Mouse (Mus musculus) forebrain, embryonic 12.5 days (tissue): ENCODE data around the gene Prr23a1. TPM values are rescaled to one million over a fixed set of nuclear protein-coding genes. Genes with fewer than 3 reads are reported as not detected.

Experiments used
- ATAC-seq: fragments of 200-750 bp; cut with Nextera tagmentation; 2 replicates; pipeline ENCODE4 v1.8.0; 2017; ENCODE audit warnings: moderate TSS enrichment; ENCODE audit not compliant: low FRiP score
- H3K27ac ChIP-seq: fragments of 300-500 bp; sonication (generic); 2 replicates; pipeline ENCODE4 v1.5.1; 2016; ENCODE audit warnings: mild to moderate bottlenecking
- H3K27me3 ChIP-seq: fragments of 300-500 bp; sonication (generic); 2 replicates; pipeline ENCODE4 v1.6.1; 2016; ENCODE audit warnings: mild to moderate bottlenecking
- H3K36me3 ChIP-seq: fragments of 300-500 bp; sonication (generic); replicated peaks from 2 replicates; pipeline ENCODE4 v1.6.1; 2016; ENCODE audit warnings: mild to moderate bottlenecking
- H3K4me1 ChIP-seq: fragments of 300-500 bp; sonication (generic); 2 replicates; pipeline ENCODE4 v1.6.1; 2016
- H3K4me2 ChIP-seq: fragments of 300-500 bp; sonication (generic); 2 replicates; pipeline ENCODE4 v1.6.1; 2016; ENCODE audit warnings: mild to moderate bottlenecking, moderate library complexity
- H3K4me3 ChIP-seq: fragments of 300-500 bp; sonication (generic); replicated peaks from 2 replicates; pipeline ENCODE4 v1.5.1; 2016; ENCODE audit warnings: mild to moderate bottlenecking
- H3K9ac ChIP-seq: fragments of 300-500 bp; sonication (generic); 2 replicates; pipeline ENCODE4 v1.6.1; 2016; ENCODE audit warnings: mild to moderate bottlenecking
- H3K9me3 ChIP-seq: fragments of 300-500 bp; sonication (generic); 2 replicates; pipeline ENCODE4 v1.6.1; 2016
- WGBS: fragments of 180-500 bp; shearing (Covaris S2); methylation state at CpG from one replicate; pipeline ENCODE4 v1.1.7; 2016; 5-methylcytosine and 5-hydroxymethylcytosine counted together
- polyA plus RNA-seq: library from polyadenylated mRNA; unstranded; fragments of >200 nt; fragmentation: Nextera tagmentation; extraction: Ambion mirVana; gene quantifications from 2 replicates; pipeline ENCODE4 v1.2.1, GENCODE M21; 2016

Gene Prr23a1
- polyA plus RNA-seq, 1 experiment from 2014 or later = 0.22 TPM

DNA sequence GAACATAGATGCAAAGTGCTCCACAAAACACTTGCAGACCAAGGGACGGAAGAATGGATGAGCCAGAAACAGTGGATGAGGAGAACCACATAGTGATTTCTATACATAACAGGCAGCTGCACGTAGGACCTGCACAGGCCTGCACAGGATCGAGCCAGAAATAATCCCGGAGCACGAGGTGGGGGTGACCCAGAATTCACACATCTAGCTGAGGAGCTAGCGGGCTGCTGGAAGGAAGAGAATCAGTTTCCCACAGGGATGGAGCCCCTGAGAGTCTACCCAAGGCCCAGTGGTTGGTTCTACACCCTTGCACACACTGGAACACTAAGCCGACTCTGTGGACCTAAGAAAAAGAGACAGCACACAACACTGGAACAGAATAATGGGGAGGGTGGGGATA lies 18.5 kb upstream of the Prr23a1 start:
- 87% methylated on average over 7 of the region's 7 CpGs for WGBS
- Histone ChIP-seq H3K27me3 (no peaks in the 10 kb centered on the region), H3K36me3 (no peaks in the 10 kb centered on the region), H3K4me1 (no peaks in the 10 kb centered on the region), H3K4me2 (no peak overlapping the region), H3K27ac (no peak overlapping the region), H3K9ac (no peak overlapping the region), H3K4me3 (no peak overlapping the region), H3K9me3 (no peaks in the 10 kb centered on the region)
- ATAC-seq = no peak

DNA sequence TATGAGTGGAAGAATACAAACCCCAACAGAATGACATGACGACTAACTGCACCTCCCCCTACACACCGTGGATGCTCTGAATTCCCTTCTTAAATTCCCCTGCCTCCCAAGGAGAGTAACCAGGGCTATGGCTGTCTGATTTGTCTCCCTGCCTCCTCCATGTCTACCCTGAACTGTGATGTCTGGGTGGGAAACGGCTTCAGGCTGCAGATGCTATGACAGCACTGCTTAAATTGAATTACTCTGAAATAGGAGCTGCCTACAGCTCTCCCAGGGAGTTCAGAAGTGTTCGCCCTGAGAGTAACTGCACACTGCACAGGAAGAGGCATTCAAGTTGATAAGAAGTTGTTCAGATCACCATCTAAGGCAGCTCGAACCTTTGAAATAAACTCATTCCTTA lies 12.8 kb upstream of the Prr23a1 start:
- no peaks in the 10 kb centered on the region for H3K4me1 ChIP-seq
- no peaks in the 10 kb centered on the region for H3K27me3 ChIP-seq
- ATAC-seq = no peak
- WGBS = 71% methylated on average over 5 of the region's 5 CpGs
- no peak overlapping the region for H3K4me3 ChIP-seq
- H3K9ac ChIP-seq = no peak overlapping the region
- no peaks in the 10 kb centered on the region for H3K9me3 ChIP-seq
- H3K36me3 ChIP-seq = no peaks in the 10 kb centered on the region
- H3K27ac ChIP-seq = no peak overlapping the region
- H3K4me2 ChIP-seq = no peak overlapping the region

DNA sequence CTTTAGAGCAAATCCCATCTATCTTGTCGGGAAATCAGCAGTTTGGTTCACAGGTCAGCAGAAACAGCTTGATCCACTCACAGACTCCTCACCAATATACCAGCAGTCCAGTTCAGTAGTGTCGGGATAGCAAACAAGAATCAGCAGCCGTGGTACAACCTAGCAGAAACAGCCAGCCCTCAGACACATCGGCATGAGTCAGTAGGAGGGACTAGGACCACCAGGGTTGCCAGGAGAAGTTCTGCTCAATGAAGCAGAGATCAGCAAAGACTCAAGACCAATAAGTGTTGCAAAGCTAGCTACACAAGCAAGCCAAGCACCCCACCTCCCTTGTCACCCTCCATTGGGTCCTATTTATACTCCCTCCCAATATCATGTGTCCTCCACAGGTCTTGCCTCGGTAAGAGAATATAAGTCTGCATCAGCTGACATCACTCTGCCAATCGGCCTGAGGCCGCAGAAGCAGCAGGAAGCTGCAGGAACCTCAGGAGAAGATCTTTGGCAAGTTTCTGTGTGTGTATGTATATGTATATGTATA lies 4.7 kb upstream of the Prr23a1 start:
- Histone ChIP-seq H3K4me3 (no peak overlapping the region), H3K9me3 (0 out of 2 replicates have a peak, but pooled peaks cover 3% of the 10 kb centered on the region), H3K9ac (no peak overlapping the region), H3K4me1 (no peaks in the 10 kb centered on the region), H3K27me3 (no peaks in the 10 kb centered on the region; the same call in 1 of the 2 replicates), H3K27ac (no peak overlapping the region), H3K4me2 (no peak overlapping the region), H3K36me3 (no peaks in the 10 kb centered on the region)
- 81% methylated on average over 7 of the region's 7 CpGs for WGBS
- ATAC-seq = no peak

DNA sequence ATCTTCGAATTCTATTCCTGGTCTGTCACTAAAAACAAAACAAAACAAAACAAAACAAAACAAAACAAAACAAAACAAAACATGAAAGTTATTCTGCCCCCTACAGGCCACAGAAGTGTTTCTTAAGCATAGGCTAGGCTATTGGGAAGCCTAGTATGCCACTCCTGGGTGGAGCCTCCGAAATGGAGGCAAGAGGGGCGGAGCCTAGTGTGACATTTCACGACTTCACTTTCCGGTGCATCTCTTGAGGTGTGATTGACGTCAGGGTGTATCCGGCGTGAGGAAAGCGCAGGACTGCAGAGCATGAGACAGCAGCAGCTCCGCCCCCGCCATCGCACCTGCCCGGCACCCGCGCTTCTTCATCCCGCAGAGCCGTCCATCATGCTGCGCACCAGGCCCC lies 13.9 kb downstream of the Prr23a1 start, which contains the start of gene Prr23a2:
TSS of gene Prr23a2 (plus strand) at position 285 of the 400 bp plus-strand sequence.
- no peaks in the 10 kb centered on the region for H3K4me1 ChIP-seq
- H3K4me2 ChIP-seq = no peak within 1 kb of the TSS
- H3K27ac ChIP-seq = no peak within 1 kb of the TSS
- no peaks in the 10 kb centered on the region for H3K9me3 ChIP-seq
- 85% methylated on average over 18 of the region's 18 CpGs for WGBS
- no peaks in the 10 kb centered on the region for H3K27me3 ChIP-seq
- no peak for ATAC-seq
- no peak within 1 kb of the TSS for H3K4me3 ChIP-seq
- no peaks in the 10 kb centered on the region for H3K36me3 ChIP-seq
- no peak within 1 kb of the TSS for H3K9ac ChIP-seq

DNA sequence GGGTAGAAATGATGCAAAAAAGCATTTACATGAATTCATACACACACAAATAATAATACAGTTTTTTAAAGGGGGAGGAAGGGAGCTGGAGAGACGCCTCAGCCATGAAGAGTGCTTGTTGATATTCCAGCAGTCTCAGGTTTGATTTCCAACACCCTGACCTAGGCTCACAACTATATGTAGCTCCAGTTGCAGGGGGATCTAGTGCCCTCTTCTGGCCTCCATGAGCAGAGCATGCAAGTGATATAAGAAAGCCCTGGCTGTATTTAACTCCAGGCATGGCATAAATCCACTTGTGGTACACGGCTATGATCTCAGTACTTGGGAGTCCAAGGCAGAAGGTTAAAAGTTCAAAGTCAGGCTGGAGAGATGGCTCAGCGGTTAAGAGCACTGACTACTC lies 21.2 kb downstream of the Prr23a1 start:
- H3K27me3 ChIP-seq = no peaks in the 10 kb centered on the region; the same call in 1 of the 2 replicates
- H3K9ac ChIP-seq = no peak overlapping the region
- WGBS = 76% methylated on average over 3 of the region's 3 CpGs
- H3K9me3 ChIP-seq = peaks cover 7% of the 10 kb centered on the region; the same call in 1 of the 2 replicates
- H3K27ac ChIP-seq = no peak overlapping the region
- no peak for ATAC-seq
- no peaks in the 10 kb centered on the region for H3K36me3 ChIP-seq
- no peak overlapping the region for H3K4me2 ChIP-seq
- no peak overlapping the region for H3K4me3 ChIP-seq
- no peaks in the 10 kb centered on the region for H3K4me1 ChIP-seq

DNA sequence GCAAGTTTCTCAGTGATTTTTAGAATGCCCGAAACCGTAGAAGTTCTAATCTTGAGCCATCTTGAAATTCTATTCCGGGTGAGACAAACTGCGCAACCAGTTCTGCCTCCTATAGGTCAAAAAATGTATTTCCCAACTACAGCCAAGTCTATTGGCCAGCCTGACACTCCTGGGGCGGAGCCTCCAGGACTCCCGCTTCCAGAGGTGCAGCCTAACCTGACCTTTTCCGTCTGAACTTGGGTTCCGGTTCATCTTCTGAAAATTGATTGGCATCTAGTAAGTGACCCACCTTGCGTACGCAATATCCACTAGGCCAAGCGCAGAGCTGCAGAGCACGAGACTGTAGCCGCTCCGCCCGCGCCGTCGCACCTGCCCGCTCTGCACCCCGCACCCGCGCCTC lies 22.3 kb downstream of the Prr23a1 start, which contains the start of gene Prr23a3:
TSS of gene Prr23a3 (plus strand) at position 197 of the 400 bp plus-strand sequence.
- WGBS = 71% methylated on average over 22 of the region's 22 CpGs

More for the DNA sequence above, 22.3 kb downstream of the Prr23a1 start, which contains the start of gene Prr23a3:
- H3K36me3 ChIP-seq = no peaks in the 10 kb centered on the region
- H3K4me3 ChIP-seq = 0 out of 2 replicates have a peak within 1 kb of the TSS, but pooled peaks have one; percentile 2
- H3K27ac ChIP-seq = no peak within 1 kb of the TSS
- H3K4me1 ChIP-seq = no peaks in the 10 kb centered on the region
- no peak for ATAC-seq
- no peaks in the 10 kb centered on the region; the same call in 1 of the 2 replicates for H3K27me3 ChIP-seq
- peaks cover 7% of the 10 kb centered on the region; the same call in 1 of the 2 replicates for H3K9me3 ChIP-seq
- no peak within 1 kb of the TSS for H3K4me2 ChIP-seq
- H3K9ac ChIP-seq = no peak within 1 kb of the TSS

Other genes with a start within 250 kb of the Prr23a1 start
- gene Mrps22, start 240.8 kb upstream of the Prr23a1 start, polyA plus RNA-seq = 67.1 and 72.5 TPM in 2 replicates
- not detected in 2 replicates for gene Prr23a2, start 14.0 kb downstream of the Prr23a1 start, polyA plus RNA-seq
- gene Prr23a3, start 22.3 kb downstream of the Prr23a1 start, polyA plus RNA-seq = not detected in 2 replicates
- gene 7420426K07Rik, start 60.6 kb downstream of the Prr23a1 start, polyA plus RNA-seq = not detected in 2 replicates
- gene Foxl2, start 112.8 kb downstream of the Prr23a1 start, polyA plus RNA-seq = 1.5 and 2.2 TPM in 2 replicates
- 85.7 and 87.5 TPM in 2 replicates for gene Faim, start 143.9 kb downstream of the Prr23a1 start, polyA plus RNA-seq
- gene Gm1123, start 193.2 kb downstream of the Prr23a1 start, polyA plus RNA-seq = not detected in 2 replicates